Mouse (Mus musculus): ENCODE measurements around the gene Casp1.
A peak's percentile ranks its signal among the peaks of the same experiment; 100 is the strongest.

Casp1 gene

DNA sequence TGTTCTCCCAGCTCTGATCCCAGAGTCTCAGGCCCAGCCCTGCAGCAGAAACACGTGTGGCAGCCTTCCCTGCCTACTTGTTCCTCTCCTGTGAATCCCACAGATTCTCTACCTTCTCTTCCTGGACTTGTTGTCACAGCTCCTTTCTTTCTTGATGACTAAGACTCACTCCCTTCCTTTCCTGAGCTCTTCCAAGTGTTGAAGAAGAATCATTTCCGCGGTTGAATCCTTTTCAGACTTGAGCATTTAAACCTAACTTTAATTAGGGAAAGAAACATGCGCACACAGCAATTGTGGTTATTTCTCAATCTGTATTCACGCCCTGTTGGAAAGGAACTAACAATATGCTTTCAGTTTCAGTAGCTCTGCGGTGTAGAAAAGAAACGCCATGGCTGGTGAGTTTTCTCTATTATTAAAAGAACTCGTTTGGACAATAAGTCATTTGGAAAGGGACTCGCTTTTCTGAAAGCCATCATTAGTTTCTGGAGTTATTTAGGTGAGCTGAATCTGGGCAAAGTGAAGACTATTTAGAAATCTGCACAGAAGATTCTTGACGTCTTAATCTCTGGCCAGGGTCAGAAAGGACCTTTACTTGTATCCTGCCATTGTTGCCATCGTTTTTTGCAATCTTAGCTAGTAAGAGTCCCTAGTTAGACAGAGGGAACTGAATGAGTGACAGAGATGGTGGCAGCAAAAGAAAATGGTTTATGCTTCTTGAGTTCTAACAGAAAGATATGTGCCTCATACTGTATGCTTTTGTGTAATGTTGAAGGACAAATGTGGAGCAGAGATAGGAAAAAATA, at the start of gene Casp1:
TSS of gene Casp1 (plus strand) at position 189 of the 803 bp plus-strand sequence.
- no peak for DNase-seq (ENCODE audit: low spot score)

DNA sequence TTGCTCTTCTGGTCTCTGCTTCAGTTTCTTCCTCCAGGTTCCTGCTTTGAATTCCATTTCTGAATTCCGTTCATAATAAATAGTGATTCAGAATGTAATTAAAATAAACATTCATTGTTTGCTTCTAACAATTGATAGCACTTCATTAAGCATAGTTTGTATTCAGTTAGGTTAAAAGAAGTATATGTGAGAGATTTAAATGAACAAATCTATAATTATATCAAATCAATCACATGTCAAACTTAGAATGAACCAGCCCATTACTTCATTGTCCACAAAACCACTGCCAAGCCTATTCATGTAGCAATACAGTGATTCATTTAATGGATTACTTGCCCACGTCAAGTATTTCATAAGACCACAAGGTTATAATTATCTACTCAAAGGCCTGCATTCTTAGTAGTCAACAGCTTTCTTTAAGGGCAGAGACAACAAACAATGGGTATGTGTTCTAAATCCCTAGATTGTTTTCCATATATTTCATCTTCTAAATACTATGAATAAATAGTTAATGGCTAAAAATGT, 34.3 kb upstream of the Casp1 start:
- no peak for DNase-seq (ENCODE audit: low spot score)

- DNase-seq (ENCODE audit: low spot score) = no peak
Measured at GRCm38 (mm10) chr9:5270274-5270673, 28.0 kb upstream of the Casp1 start.

DNA sequence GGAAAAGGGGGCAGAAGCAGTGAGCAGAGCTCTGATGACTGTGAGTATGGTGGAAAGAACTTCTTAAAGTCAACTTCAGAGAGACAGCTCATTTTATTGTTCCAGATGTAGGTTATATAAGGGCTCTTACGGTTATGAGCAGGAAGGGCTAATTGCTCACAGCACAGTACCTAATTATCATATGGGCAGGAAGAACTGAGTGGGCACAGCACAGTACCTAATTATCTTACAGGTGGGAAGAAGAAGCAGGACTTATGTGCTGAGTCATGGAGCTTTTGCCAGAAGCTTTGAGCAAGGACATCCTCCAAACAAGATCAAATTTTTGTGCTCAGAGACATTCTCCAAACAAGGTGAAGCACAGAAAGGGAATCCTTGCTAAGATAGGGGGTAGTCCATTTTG, 27.4 kb upstream of the Casp1 start:
- DNase-seq (ENCODE audit: low spot score) = no peak

- DNase-seq (ENCODE audit: low spot score) = no peak
Measured at GRCm38 (mm10) chr9:5271334-5271845, 26.9 kb upstream of the Casp1 start.

DNA sequence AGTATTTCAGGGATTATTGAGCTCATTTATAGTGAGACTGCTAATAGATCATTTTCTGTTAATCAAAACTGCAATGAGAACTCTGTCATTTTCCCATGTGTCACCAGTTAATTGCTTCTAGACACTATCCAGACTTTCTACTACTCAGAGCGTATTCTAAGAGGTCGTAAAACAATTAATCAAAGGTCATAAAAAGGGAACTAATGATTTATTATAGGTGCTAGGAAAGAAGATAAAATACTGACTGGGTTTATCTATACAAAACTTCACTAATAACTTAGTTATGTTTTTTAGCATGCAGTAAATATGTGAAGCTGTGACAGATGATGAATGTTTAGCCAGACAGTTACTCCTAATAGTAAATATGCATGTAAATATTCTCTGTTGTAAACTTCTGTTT, 12.2 kb upstream of the Casp1 start:
- no peak for DNase-seq (ENCODE audit: low spot score)

DNA sequence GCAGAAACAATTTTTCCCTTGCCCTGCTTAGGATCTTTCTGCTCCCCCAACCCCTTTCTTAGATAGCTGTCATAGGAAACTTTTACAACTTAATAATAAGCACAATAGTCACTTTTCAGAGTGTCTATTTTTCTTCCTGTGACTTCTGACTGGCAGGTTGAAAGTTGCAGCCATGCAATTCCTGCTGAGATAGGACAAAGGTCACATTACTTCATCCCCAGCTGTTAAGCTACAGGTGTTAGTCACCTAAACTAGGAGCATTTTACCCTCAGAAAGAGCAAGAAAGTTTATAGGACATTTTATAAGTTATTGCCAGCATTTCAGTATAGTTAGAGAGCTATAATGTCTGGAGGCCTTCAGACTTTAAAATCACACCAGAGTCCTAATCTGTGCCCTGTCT, 11.7 kb upstream of the Casp1 start:
- no peak for DNase-seq (ENCODE audit: low spot score)

DNA sequence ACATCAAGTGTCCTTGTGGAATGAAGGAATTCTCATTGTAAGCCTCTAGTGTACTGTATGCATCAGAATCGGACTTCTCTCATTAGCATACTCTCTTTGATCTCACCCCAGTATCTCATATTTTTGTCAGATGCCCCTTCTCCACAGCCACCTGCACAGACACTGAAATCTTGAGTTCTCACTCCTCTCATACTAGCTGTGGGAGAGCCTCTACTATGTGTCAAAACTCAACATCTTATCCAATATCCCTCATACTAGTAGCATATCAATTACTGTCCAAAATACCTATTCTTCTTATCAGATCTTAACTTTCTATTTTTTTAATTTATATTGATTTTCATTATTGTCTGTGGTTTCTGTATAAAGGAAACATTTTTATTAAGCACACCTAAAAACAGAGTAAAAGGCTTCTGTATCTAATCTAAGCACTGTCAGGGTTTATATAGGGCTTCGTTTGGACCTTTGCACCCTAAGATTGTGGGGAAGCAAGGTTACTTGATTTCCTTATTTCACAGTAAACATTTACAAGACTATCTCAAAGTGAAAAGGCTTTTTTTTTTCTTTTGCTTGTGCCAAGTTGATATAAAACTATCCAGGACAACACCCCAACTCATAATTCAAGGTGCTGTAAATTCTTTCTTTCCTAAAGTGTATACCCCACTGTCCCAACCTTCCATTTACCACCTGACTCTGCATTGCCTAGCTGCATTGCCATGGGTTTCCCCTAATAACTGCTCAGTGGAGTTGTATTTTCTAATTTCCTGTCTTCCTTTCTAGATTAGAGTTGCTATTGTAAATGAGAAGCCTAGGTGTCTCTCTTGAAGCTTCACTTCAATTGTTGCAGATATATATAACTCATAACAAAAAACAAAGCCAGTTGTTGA, 1.7 kb upstream of the Casp1 start:
- no peak for DNase-seq (ENCODE audit: low spot score)

GRCm38 (mm10) chr9:5299132-5299381, 740 bp downstream of the Casp1 start:
- no peak for DNase-seq (ENCODE audit: low spot score)

DNA sequence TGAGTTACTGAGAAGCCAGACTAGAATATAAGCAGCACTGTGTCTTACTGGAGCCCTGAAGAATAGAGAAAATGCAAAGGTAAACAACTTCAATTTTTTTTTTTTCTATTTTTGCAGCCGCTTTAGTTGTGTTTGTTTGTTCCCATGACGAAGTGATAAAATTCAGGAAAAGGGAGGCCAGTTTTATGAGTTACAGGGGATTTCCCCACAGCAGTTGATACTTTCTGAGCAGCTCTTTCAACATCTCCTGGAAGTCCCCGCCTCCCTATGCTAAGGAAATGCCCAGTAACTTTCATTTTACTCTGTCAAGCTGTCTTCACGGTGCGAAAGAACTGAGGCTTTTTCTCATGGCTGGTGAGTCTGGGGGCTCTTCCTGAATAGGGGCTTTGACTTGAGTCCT, 10.2 kb downstream of the Casp1 start, which contains the start of gene Casp4:
TSS of gene Casp4 (plus strand) at position 268 of the 400 bp plus-strand sequence.
- no peak for DNase-seq (ENCODE audit: low spot score)

GRCm38 (mm10) chr9:5310112-5310511, 11.8 kb downstream of the Casp1 start:
- no peak for DNase-seq (ENCODE audit: low spot score)

DNA sequence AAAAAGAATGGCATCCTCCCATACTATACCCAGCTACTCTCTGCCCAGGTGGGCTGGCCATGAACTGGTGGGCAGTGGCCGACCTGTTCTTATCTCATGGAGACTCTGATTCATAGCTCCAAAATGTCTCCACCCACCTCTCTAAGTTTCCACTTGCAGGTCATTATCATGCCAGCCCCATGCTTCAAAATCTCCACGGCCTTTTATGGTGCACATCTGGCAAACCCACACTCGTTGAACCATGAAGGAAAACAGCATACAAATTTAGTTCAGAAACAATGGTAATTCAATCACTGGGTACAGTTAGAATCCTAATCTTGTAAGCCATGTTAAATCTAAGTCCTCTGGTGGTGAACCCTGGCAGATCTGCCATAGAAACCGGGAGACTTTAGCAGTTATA, 13.1 kb downstream of the Casp1 start:
- no peak for DNase-seq (ENCODE audit: low spot score)

- DNase-seq (ENCODE audit: low spot score) = no peak
Measured at GRCm38 (mm10) chr9:5328204-5328603, 29.9 kb downstream of the Casp1 start.

DNA sequence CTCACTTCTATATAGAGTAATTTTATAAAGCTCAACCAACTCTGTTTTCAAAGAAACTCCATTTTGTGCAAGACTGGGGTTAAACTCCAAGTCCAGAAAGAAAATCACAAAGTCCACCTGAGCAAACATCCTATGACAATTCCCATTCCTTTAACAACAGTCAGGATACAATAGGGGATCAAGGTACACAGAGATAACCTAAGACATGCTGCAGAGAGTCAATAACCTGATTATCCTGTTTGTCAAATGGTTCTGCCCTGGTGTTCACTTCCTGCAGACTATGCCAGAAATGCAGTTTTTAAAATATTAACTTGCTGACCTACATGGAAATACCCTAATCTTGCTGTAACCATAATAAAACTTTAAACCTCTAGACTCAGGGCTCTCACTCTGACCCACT, 34.1 kb downstream of the Casp1 start:
- DNase-seq (ENCODE audit: low spot score) = no peak

- no peak for DNase-seq (ENCODE audit: low spot score)
Measured at GRCm38 (mm10) chr9:5333422-5333821, 35.1 kb downstream of the Casp1 start.

- DNase-seq (ENCODE audit: low spot score) = no peak
Measured at GRCm38 (mm10) chr9:5343092-5343491, 44.8 kb downstream of the Casp1 start.

DNA sequence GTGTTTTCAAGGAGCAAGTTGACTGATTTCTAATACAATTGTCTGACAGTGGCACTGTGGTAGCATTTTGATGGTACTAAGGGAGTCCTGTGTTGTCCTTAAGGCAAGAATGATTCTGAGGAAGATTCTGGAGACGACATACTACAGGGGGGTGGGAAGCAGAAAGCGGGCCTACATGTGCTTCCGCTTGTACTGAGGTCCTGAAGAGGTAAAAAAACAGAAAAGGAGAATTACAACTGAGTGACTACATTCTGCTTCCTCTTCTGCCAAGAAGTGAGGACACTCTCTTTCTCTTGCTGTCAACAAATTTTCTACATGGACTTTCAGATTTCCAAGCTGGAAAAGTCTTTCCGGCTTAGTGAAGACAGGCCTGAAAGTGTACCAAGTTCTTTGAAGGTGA, 45.8 kb downstream of the Casp1 start:
- no peak for DNase-seq (ENCODE audit: low spot score)

DNA sequence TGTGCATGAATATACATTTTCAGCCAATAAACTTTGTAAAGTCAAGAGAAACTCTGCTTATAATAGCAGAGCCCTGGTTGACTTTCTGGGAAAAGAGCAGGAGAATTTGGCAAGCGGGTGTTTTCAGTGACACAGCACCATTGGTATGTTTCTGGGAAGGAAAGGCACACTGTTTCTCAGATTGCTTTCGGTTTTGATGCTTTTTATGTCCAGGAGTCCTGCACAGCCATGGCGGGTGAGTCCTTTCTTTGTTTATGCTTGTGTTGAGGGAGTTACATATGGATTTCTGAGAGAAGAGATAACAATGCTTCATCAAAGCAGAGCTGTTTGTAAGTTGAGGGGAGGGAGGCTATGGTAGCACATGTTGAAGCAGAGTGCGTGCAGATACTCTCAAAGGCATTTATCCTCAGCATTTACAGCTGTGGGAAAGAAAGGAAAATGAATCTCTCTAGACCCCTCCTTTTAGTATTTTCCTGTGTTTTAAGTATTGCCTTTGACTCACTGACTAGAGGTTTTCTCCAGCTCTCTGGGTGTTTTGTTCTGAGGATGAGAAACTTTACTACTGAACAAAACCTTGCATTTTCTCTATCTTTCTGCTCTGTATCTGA, 47.1 kb downstream of the Casp1 start, which contains the start of gene Casp12:
TSS of gene Casp12 (plus strand) at position 140 of the 608 bp plus-strand sequence.
- peak; percentile 3 for DNase-seq (ENCODE audit: low spot score)

- peak; percentile 3 for DNase-seq (ENCODE audit: low spot score)
Measured at GRCm38 (mm10) chr9:5347381-5347780, 49.1 kb downstream of the Casp1 start.

DNA sequence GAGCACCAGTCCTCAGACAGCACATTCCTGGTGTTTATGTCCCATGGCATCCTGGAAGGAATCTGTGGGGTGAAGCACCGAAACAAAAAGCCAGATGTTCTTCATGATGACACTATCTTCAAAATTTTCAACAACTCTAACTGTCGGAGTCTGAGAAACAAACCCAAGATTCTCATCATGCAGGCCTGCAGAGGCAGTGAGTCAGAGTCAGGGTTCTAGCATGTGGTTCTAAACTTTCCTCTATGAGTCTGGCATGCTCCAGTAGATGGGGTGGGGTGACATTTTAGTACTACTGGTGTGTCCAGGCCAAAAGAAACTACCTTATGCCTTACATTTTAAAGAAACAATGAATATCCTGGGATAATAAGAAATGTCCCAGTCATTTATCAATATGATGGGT, 55.4 kb downstream of the Casp1 start:
- no peak for DNase-seq (ENCODE audit: low spot score)

GRCm38 (mm10) chr9:5356801-5357200, 58.5 kb downstream of the Casp1 start:
- no peak for DNase-seq (ENCODE audit: low spot score)

Measured in ovary, postnatal 36 days (tissue).